Mouse (Mus musculus): ENCODE measurements around the gene Slc50a1.

The Slc50a1 gene

DNA sequence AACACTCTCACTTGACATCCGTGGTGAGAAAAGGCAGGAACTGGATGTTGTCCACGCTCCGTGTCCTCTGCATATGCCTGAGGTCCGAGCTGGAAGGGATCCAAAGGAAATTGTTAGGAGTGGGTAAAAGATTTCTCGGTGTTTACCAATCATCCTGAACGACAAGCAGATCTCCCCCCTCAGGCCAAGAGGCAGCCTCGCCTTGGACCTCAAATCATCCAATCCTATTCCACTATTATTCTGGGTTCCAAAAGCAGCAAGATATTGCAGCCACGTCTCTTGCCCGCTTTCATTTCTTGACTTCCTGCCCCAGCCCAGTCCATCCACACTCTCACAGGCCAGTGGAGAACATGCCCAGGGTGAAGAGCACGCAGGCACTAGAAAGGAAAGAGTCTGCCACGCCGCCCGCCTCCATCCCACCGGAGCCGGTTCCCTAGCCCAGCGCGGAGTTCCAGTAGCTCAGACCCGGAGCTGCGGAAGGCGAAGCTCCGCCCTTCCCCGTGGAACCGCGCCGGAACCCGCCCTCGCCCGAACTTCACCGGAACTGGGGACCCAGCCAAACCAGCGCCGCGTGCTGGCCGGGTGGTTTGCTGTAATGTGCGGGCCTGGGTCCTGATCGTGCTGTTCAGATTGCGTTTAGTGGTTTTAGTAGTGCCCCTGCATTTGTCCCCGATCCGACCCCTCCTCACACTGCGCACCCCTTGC is at the start of gene Slc50a1:
Gene Slc50a1, minus strand, starts transcription at position 520 of the 705 bp plus-strand sequence.
- peak; percentile 81 for DNase-seq (ENCODE audit: low read depth, low spot score)

GRCm38 (mm10) chr3:89319591-89320350 is 49.4 kb upstream of the Slc50a1 start:
- DNase-seq (ENCODE audit: low read depth, low spot score) = peak; percentile 49

DNA sequence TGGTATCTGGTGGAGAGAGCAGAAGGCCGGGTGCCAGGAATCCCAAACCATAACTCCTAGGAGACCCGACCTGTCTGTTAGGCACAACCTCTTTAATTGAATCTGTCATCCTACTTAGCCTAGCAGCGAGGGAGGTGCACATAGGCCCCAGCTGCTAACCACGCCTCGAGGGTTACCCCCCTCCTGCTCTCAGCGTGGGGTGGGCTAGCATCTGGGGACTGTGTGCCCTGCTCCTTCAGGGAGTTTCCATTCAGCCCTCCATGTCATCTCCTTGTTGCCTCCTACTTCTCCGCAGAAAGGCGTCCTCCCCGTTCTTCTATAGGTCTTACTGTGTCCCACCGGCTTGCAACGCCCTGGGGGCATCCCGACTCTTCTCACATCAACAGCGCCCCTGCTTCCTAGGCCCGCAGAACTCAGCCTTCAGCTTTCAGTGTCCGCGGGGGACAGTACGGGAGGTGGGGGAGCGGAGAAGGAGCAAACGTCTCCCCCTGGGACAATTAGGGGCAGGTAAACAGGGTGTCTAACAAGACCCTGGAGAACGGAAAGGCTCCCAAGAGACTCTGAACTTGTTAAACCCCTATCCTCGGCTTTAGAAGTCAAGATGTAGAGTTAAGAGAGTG is 48.7 kb upstream of the Slc50a1 start:
- DNase-seq (ENCODE audit: low read depth, low spot score) = no peak

DNA sequence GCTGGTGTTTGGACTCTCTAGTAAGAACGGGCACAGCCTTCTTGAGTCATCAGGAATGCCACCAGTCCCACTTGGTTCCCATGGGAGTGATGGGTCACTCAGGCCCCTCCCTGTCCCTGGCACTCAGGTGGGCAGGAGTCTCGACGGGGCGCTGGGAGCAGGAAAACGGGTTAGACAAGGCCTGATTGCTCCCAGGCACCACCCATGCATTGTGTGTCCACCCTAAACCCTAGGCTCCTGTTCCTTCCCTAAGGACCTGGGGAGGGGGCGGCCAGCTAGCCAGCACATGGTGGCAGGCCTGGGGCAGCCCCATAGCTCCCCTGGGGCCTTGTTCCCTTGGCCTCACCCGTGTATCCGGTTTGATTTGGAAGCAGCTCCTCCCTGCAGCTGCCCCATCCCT is 47.9 kb upstream of the Slc50a1 start:
- no peak for DNase-seq (ENCODE audit: low read depth, low spot score)

DNA sequence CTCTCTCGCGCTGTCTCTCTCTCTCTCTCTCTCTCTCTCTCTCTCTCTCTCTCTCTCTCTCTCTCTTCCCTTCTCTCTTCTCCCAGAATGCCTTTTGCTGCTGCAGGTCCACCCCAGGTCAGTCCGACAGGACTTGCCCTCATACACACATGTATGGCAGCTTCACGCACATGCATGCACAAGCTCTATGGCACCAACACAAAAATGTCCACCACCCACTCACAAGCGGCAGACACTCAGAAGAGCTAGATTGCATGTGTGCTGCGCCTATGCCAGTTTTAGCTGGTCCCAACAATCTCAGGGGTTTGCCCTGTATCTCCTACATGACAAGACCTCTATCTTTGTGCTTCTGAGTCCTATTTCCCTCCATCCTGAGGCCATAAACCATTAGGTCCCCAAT is 46.9 kb upstream of the Slc50a1 start:
- no peak for DNase-seq (ENCODE audit: low read depth, low spot score)

- peak; percentile 76 for DNase-seq (ENCODE audit: low read depth, low spot score)
Observed at GRCm38 (mm10) chr3:89316833-89317232, 46.5 kb upstream of the Slc50a1 start.

- peak; percentile 57 for DNase-seq (ENCODE audit: low read depth, low spot score)
Observed at GRCm38 (mm10) chr3:89315930-89316831, 45.8 kb upstream of the Slc50a1 start.

DNA sequence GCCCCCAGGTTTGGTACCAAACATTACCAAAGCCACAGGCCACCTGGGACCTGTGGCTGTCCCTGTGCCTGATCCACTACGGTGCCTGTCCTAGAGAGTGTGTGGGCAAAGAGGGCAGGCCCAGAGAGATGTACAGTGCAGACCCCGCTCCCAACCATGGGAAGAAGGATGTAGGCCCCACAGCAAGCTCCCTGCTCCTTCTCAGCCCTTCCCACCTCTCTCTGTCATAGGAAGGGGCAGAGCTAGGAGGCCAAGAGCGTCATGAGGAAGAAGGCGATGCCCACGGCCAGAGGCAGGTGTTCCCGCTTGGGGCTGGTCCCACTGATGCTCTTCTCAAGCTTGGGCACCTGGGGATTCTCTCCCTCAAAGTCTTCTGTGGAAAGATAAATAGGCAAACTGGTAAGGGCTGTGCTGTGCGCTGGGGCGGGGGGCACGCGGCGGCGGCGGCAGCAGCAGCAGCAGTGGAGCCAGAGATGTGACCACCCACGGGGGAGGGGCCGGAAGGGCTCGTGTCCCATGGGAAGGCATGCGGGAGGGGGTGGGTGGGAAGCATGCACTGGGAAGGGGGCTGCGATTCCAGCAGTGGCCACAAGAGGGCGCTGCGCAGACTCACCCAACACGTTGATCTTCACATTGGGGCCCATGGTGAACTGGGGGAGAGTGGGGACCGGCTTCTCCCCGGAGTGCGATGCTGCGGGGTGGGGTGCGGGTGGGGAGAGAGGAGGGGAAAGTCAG is 45.0 kb upstream of the Slc50a1 start:
- DNase-seq (ENCODE audit: low read depth, low spot score) = peak; percentile 63

DNA sequence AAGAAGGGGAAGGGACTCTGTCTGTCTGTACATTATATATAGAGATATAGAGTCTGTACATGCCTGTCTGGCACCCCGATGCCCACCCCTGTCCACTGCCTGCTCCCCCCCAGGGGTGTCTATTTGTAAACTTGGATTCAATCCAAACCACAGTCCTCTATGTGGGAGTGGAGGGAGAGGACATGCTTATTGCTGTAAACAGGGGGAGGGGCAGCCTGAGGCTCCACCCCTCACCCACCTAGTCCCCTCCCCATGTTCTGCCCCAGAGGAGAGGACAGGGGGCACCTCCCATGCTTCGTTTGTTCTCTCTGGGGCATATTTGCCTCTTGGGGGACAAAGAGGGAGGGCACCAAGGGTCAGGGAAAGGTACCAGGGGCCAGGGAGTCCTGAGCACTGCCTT is 44.4 kb upstream of the Slc50a1 start:
- no peak for DNase-seq (ENCODE audit: low read depth, low spot score)

GRCm38 (mm10) chr3:89314340-89314739 is 44.0 kb upstream of the Slc50a1 start:
- DNase-seq (ENCODE audit: low read depth, low spot score) = no peak

GRCm38 (mm10) chr3:89308089-89308488 is 37.7 kb upstream of the Slc50a1 start:
- peak; percentile 59 for DNase-seq (ENCODE audit: low read depth, low spot score)

DNA sequence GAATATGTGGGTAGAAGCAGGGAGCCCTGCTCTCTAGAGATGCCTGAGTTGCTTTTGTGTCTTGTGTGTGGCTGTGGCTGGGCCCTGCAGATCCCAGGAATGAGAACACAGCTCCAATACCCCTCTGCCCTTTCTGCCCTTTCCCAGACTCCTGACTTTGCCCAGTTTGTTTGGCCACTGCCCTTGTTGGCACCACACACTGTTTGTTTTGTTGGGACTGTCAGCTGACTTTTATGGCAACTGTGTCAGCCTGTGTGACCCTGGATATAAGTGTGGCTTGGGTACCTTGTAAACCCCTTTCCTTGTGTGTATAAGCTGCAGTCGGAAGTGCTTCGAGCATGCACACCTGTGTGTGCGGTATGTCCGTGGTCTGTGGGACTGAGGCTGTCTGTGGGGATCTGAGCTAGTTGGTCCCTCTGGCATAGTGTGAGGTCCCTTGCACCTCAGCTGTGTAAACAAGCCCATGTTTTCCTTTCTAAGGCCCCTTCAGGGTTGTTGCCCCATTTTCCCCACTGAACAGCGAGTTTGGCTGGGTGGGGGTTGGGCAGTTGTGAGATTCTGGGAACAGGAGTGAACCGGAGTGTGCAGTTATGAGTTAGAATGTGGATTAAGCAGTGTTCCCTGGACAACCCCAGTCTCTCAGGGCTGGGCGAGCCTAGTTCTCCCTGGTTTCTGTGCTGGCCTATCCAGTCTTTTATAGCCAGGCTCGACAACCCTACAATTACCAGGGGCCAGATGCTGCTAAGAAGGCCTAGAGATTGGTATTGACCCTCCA is 35.4 kb upstream of the Slc50a1 start:
- DNase-seq (ENCODE audit: low read depth, low spot score) = no peak

DNA sequence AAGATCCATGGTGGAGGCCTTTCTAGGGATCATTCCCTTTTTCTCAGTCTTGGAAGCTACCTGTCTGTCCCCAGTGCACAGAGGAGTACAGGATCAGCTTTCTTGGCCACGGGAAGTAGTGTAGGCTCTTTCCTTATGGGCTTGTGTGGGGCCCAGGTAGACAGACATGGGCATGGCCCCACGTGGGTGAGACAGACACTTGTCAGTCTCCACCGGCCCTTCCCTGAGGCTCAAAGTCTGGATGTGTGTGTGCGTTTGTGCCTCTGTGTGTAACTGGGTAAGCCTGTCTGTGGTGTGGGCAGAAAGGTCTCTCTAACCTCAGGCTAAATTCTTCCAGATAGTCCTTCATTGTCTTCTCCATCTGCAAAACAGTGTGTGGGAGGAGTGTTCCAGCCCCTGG is 34.7 kb upstream of the Slc50a1 start:
- DNase-seq (ENCODE audit: low read depth, low spot score) = no peak

- DNase-seq (ENCODE audit: low read depth, low spot score) = no peak
Observed at GRCm38 (mm10) chr3:89304440-89304839, 34.1 kb upstream of the Slc50a1 start.

DNA sequence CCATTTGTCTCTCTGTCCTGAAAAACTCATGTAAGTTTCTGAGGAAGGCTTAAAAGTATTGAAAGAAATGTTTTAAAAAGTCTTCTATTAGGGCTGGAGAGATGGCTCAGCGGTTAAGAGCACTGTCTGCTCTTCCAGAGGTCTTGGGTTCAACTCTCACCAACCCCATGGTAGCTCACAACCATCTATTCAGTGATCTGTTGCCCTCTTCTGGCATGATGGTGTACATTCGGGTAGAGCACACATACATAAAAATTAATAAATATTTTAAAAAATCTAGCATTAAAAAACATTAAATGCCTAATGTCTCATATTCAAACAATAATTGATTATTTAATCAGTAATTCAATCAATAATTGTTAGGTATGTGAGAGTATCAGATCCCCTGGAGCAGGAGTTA is 30.1 kb upstream of the Slc50a1 start:
- no peak for DNase-seq (ENCODE audit: low read depth, low spot score)

GRCm38 (mm10) chr3:89300071-89300470 is 29.7 kb upstream of the Slc50a1 start:
- no peak for DNase-seq (ENCODE audit: low read depth, low spot score)

DNA sequence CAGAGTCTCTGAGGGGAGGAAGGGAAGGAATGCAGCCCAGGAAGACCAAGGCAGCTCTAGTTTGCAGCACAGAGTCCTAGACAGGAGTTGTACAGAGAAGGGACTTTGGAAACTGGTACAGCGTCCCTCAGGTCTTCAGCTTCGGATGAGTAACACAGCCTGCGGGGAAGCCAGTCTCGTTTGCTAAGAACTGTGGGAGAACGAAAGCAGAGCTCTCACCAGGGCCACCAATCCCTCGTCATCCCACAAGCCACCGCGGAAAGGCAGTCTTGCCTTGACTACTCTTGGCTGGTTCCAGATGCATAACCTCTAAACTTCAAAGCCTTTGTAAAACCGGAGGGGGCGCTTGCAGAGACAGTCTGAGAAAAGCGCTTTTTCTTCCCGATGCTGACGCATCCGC is 29.1 kb upstream of the Slc50a1 start:
- peak; percentile 63 for DNase-seq (ENCODE audit: low read depth, low spot score)

DNA sequence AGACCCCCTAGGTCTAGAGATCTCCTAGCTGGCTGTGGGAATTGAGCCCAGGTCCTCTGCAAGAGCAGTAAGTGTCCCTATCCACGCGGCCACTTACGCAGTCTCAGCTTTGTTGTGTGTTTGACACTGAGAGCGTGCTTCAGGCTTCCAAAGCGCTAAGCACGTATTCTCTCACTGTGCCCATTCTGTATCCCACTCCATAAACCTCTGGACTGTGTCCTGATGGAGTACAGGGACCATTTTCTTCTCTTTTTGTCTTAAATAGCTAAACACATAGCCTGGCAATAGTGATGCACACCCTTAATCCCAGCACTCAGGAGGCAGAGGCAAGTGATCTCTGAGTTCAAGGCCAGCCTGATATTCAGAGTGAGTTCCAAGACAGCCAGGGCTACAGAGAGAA is 28.5 kb upstream of the Slc50a1 start:
- DNase-seq (ENCODE audit: low read depth, low spot score) = no peak

DNA sequence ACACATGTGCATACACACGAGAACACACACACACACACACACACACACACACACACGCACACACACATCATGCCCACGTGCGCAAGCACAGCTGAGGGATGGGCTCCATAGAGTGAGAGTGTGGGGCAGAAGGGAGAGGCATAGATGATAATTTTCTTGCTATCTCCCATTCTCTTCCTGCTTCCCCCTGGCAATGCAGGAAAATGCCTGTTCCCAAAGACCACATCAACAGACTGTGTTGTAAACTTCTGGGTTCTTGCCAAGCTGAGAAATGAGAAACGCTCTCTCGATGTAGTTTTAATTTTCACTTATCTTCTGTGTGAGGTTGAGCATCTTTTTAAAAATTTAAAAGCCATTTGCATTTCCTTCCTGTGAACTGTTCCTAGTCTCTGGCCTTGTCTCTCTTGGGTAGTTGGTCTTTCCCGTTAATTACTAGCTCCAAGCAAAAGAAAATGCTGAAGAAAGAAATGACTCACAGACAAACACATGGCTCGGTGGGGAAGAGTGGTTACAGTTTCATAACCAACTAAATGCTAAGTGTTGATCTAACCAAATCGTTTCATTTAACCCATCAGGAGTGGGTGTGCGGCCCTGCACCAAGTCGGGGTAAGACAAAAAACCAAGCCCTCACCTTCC is 26.5 kb upstream of the Slc50a1 start:
- DNase-seq (ENCODE audit: low read depth, low spot score) = no peak

All from CD4-positive helper T cell, adult 2 months (primary cell).